Mouse (Mus musculus): ENCODE data around the gene Pabpn1. TPM values are rescaled to one million over a fixed set of nuclear protein-coding genes. Genes with fewer than 3 reads are reported as not detected.

The Pabpn1 gene
- polyA plus RNA-seq, 1 experiment = not detected

GRCm38 (mm10) chr14:54908682-54909081 is 16.4 kb downstream of the Pabpn1 start:
- Histone ChIP-seq H3K4me1 (ENCODE audit: control insufficient read depth, insufficient read depth, low read length) (peaks cover 33% of the 10 kb centered on the region), H3K27ac (ENCODE audit: insufficient read depth, low read depth, low read length) (peak overlapping the region; percentile 48; the same call in 1 of the 2 replicates), H3K4me3 (ENCODE audit: insufficient read depth, low read depth, low read length) (no peak overlapping the region)
- WGBS = 71% methylated on average over 7 of the region's 7 CpGs
- no peak for TF ChIP-seq CTCF (IDR thresholded peaks at IDR 0.05; ENCODE audit: insufficient read depth, low read depth, low read length)
- TF ChIP-seq POLR2A (IDR thresholded peaks at IDR 0.05; ENCODE audit: insufficient read depth, low read depth, low read length) = no peak

- no peak for TF ChIP-seq CTCF (IDR thresholded peaks at IDR 0.05; ENCODE audit: insufficient read depth, low read depth, low read length)
- TF ChIP-seq POLR2A (IDR thresholded peaks at IDR 0.05; ENCODE audit: insufficient read depth, low read depth, low read length) = no peak
- peak overlapping the region; percentile 97 for H3K27ac ChIP-seq (ENCODE audit: insufficient read depth, low read depth, low read length)
- peaks cover 31% of the 10 kb centered on the region for H3K4me1 ChIP-seq (ENCODE audit: control insufficient read depth, insufficient read depth, low read length)
- 3% methylated on average over 59 of the region's 69 CpGs for WGBS
- peak overlapping the region; percentile 76 for H3K4me3 ChIP-seq (ENCODE audit: insufficient read depth, low read depth, low read length)
Measured at GRCm38 (mm10) chr14:54912109-54912850, 20.0 kb downstream of the Pabpn1 start.

GRCm38 (mm10) chr14:54912886-54913285 is 20.6 kb downstream of the Pabpn1 start, which contains the start of gene Slc22a17:
Gene Slc22a17 (minus strand): TSS chr14:54913132.
- TF ChIP-seq POLR2A (IDR thresholded peaks at IDR 0.05; ENCODE audit: insufficient read depth, low read depth, low read length) = peak; percentile 97
- no peak for TF ChIP-seq CTCF (IDR thresholded peaks at IDR 0.05; ENCODE audit: insufficient read depth, low read depth, low read length)
- WGBS = under 1% methylated on average over 28 of the region's 28 CpGs
- Histone ChIP-seq H3K4me1 (ENCODE audit: control insufficient read depth, insufficient read depth, low read length) (peaks cover 29% of the 10 kb centered on the region), H3K27ac (ENCODE audit: insufficient read depth, low read depth, low read length) (peak within 1 kb of the TSS; percentile 97), H3K4me3 (ENCODE audit: insufficient read depth, low read depth, low read length) (peak within 1 kb of the TSS; percentile 76)

- H3K4me1 ChIP-seq (ENCODE audit: control insufficient read depth, insufficient read depth, low read length) = peaks cover 25% of the 10 kb centered on the region
- TF ChIP-seq CTCF (IDR thresholded peaks at IDR 0.05; ENCODE audit: insufficient read depth, low read depth, low read length) (no peak), POLR2A (IDR thresholded peaks at IDR 0.05; ENCODE audit: insufficient read depth, low read depth, low read length) (no peak)
- WGBS = 12% methylated on average over 10 of the region's 10 CpGs
- peak overlapping the region; percentile 97 for H3K27ac ChIP-seq (ENCODE audit: insufficient read depth, low read depth, low read length)
- H3K4me3 ChIP-seq (ENCODE audit: insufficient read depth, low read depth, low read length) = peak overlapping the region; percentile 76
Measured at GRCm38 (mm10) chr14:54913343-54913742, 21.0 kb downstream of the Pabpn1 start.

GRCm38 (mm10) chr14:54920076-54920685 is 27.9 kb downstream of the Pabpn1 start:
- no peak overlapping the region for H3K27ac ChIP-seq (ENCODE audit: insufficient read depth, low read depth, low read length)
- WGBS = 86% methylated on average over 16 of the region's 16 CpGs
- TF ChIP-seq CTCF (IDR thresholded peaks at IDR 0.05; ENCODE audit: insufficient read depth, low read depth, low read length) = no peak
- no peak for TF ChIP-seq POLR2A (IDR thresholded peaks at IDR 0.05; ENCODE audit: insufficient read depth, low read depth, low read length)
- H3K4me1 ChIP-seq (ENCODE audit: control insufficient read depth, insufficient read depth, low read length) = peaks cover 12% of the 10 kb centered on the region
- H3K4me3 ChIP-seq (ENCODE audit: insufficient read depth, low read depth, low read length) = no peak overlapping the region

GRCm38 (mm10) chr14:54924641-54925348 is 32.5 kb downstream of the Pabpn1 start:
- 50% methylated on average over 7 of the region's 7 CpGs for WGBS
- H3K4me1 ChIP-seq (ENCODE audit: control insufficient read depth, insufficient read depth, low read length) = peaks cover 40% of the 10 kb centered on the region
- peak overlapping the region; percentile 52 for H3K4me3 ChIP-seq (ENCODE audit: insufficient read depth, low read depth, low read length)
- 0 out of 2 replicates have a peak overlapping the region, but pooled peaks have one; percentile 67 for H3K27ac ChIP-seq (ENCODE audit: insufficient read depth, low read depth, low read length)
- TF ChIP-seq CTCF (IDR thresholded peaks at IDR 0.05; ENCODE audit: insufficient read depth, low read depth, low read length) = no peak
- TF ChIP-seq POLR2A (IDR thresholded peaks at IDR 0.05; ENCODE audit: insufficient read depth, low read depth, low read length) = no peak

GRCm38 (mm10) chr14:54925349-54926342 is 33.3 kb downstream of the Pabpn1 start, which contains the start of gene Efs:
Gene Efs (minus strand): TSS chr14:54926126.
- WGBS = 14% methylated on average over 57 of the region's 57 CpGs
- Histone ChIP-seq H3K4me1 (ENCODE audit: control insufficient read depth, insufficient read depth, low read length) (peaks cover 45% of the 10 kb centered on the region), H3K4me3 (ENCODE audit: insufficient read depth, low read depth, low read length) (peak within 1 kb of the TSS; percentile 52), H3K27ac (ENCODE audit: insufficient read depth, low read depth, low read length) (peak within 1 kb of the TSS; percentile 67)
- TF ChIP-seq POLR2A (IDR thresholded peaks at IDR 0.05; ENCODE audit: insufficient read depth, low read depth, low read length) (no peak), CTCF (IDR thresholded peaks at IDR 0.05; ENCODE audit: insufficient read depth, low read depth, low read length) (no peak)

Data from olfactory bulb, adult 2 months (tissue).